Mouse (Mus musculus) layer of hippocampus, adult 11-12 months (tissue): ENCODE measurements around the gene Tbcel.

Source experiments
- DNase-seq: peaks from one replicate; pipeline ENCODE4 v3.0.0; 2022; ENCODE audit warnings: low spot score

The Tbcel gene

DNA sequence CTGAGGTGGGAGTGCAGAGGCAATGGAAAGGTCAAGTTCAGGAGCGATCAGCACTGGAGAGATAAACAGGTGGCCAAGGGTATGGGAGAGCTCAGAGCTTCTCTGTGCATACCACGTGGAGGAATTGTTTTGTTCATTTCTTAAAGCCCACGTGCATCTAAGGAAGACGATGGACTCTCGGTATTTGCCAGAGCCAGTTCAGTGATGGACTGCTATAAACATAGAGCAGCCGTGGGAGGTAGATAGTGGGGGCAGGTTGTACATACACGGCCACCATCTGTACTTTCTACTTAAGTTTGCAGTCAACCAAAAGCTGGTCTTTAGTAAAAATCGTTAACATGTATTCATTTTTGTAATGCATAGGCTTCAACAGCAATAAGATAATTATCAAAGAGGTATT is 65.5 kb downstream of the Tbcel start:
- DNase-seq = no peak

DNA sequence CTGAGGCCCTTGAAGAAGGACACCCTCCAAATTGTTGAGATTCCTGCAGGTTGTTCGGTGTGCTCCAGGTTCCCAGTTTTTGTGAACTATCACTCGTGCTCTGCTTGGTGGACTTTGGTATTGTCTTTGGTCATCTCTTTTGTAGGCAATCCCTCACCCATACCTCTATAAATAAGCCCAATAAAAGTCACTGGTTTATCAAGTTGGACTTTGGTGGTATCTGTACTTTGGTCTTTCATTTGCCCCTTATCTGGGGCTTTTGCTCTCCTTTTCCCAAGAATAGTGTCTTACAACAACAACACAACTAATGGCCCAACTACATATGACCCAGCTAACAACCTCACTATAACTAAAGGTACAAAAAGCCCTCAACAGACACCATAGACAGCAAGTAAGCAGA is 66.4 kb downstream of the Tbcel start:
- no peak for DNase-seq

GRCm38 (mm10) chr9:42439446-42439845 is 68.2 kb downstream of the Tbcel start:
- no peak for DNase-seq

- DNase-seq = no peak
Measured at GRCm38 (mm10) chr9:42432155-42432554, 75.5 kb downstream of the Tbcel start.

DNA sequence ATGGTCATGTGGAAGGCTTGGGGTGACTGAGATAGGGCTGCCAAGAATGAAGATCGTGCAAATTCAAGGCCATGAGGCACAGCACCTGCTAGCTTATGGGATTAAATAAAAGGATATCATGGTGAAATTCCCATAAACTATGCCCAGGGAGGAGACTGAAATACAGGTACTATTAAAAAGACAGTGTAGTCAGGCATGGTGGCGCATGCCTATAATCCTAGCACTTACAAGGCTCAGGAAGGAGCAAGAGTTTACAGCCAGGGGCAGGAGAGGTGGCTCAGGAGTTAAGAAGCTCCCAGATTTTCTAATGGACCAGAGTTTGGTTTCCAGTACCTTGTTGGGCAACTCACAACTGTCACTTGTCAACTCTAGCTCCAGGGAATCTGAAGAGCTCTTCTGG is 76.0 kb downstream of the Tbcel start:
- no peak for DNase-seq

DNA sequence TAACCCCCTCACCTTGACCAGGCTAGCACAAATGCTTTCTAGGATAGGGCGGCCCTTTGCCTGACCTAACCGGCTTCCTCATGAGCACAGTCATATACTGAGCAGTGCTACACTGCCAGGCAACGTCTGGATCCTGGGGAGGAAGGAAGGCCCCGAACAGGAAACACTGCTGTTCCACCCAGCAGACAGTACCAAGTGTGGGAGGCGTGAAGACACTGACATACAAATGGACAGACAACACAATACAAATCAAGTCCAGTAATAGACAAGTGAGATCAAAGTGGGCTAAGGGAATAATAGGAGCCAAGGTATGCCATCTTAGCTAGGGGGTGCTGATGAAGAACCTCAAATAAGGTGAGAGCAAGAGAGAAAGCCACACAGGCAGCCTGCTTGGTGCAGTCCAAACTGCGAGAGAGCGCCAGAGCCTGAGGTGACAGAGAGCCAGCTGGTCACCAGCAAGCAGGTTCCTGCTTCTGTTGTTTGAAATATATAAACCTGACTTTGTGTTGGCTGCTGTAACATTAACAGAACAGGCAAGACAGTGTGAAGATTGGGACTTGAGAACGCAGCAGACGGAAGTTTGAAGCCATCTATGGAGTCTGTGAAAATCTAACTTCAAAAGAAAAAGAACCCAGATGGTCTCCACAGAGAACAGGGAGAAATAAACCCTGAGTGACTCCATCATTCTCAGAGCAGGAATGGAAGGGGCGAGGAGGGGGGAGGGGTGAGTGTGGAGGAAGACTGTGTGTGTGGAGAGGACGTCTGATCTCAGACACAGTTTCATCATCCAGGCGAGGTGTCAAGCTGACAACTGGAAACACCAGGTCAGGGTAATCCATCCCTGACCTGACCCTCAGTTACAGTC is 79.3 kb downstream of the Tbcel start:
- DNase-seq = no peak

- DNase-seq = no peak
Measured at GRCm38 (mm10) chr9:42426661-42427358, 80.8 kb downstream of the Tbcel start.

DNA sequence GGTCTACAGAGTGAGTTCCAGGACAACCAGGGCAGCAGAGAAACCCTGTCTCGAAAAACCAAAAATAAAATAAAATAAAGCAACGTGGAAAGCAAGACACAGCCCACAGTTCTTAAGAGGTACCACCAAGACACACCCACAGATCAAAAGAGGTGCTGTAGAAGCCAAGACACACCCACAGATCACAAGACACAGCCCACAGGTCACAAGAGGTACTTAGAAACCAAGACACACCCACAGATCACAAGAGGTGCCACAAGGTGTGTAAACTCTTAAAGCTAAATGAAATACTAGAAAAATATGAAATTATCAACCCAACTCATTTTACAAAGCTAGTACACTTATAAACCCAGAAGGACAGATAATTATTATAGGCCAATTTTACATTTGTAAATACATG is 84.0 kb downstream of the Tbcel start:
- no peak for DNase-seq

GRCm38 (mm10) chr9:42419687-42420086 is 87.9 kb downstream of the Tbcel start:
- no peak for DNase-seq

- no peak for DNase-seq
Measured at GRCm38 (mm10) chr9:42418786-42419185, 88.8 kb downstream of the Tbcel start.

GRCm38 (mm10) chr9:42417352-42417952 is 90.2 kb downstream of the Tbcel start:
- no peak for DNase-seq

DNA sequence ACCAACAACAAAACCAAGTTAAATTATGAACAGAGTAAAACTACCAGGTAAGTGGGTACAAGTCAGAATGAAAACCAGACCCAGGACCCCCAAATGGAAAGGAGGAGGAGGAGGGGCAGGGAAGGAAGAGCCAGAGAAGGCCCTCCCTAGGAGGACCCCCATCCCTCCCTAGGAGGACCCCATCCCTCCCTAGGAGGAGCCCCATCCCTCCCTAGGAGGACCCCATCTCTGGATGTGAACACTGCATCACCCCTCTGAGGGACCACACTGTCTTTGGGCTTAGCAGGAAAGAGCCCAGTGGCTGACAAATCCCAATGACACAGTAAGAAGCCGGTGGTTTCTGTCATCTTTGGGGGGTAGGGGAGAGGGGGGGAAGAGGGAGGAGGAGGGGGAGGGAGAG is 92.4 kb downstream of the Tbcel start:
- no peak for DNase-seq

DNA sequence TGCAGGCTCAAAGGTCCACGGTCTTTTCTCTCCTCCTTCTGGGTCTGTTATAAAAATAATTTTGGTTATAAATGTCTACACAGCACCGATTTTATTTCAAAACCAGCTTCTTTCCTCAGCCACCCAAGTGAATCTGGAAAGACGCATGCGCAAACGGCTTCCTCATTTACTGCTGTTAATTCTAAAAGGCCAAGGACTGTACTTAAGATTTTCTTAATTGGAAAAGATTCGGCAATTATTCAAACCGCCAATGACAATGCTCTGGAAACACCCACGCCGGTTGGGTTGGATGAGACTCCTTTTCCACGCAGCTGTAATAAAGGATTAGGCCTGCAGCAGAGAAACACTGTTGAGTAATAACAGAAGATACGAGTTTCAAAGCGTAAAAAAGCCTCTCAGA is 94.3 kb downstream of the Tbcel start:
- no peak for DNase-seq

DNA sequence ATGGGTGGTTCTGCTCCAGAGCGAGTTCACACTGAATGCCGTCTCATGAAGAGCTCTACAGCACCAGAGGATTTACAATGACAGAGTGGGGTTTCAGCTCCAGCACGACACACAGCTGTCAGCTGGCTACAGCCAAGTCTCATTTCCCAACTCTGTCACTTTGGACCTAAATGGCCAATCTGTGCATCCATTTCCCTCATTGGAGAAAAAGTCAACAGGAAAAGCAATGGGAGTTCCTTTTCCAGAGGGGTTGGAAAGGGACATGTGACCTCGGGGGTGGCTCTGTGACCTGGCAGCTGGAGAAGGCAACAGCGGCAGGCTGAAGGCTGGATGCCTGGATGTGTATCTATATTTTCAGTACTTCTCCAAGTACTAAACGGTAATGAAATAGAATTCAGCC is 96.3 kb downstream of the Tbcel start:
- DNase-seq = no peak

DNA sequence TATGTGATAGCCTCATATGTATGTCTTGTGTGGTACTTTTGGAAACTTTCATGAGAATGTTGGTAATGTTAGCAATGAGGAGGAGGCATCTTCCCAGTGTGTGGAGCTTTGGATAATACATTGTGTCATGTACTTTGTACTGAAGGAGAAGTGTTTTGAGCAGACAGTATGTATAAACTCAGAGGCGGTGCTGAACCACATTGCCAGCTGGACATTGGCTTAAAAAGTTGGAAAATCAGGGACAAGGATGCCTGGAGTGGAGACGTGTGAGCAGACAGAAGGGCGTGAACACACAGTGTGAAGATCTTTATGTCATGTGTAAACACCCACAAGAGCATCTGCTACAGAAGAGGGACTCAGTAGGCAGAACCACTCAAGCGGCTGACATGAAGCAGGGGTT is 101.9 kb downstream of the Tbcel start:
- no peak for DNase-seq

DNA sequence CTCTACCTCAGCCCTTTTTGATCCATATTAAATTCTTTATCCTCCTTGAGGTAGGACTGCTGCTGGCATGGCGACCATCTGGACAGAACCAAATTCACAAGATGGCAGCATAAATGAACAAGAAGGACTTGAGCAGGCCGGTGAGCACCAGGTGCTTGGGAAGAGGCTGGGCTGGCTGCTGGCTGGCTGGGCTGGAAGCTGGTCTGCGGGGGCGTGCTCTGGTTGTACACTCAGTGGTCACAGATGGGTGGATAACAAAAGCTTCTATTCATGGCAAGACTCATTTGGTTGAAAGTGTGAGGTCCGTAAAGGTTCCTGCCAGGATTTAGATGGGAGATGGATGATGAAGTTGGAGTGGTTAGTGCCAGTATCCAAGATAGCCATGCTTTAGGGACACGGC is 106.1 kb downstream of the Tbcel start:
- peak; percentile 41 for DNase-seq

DNA sequence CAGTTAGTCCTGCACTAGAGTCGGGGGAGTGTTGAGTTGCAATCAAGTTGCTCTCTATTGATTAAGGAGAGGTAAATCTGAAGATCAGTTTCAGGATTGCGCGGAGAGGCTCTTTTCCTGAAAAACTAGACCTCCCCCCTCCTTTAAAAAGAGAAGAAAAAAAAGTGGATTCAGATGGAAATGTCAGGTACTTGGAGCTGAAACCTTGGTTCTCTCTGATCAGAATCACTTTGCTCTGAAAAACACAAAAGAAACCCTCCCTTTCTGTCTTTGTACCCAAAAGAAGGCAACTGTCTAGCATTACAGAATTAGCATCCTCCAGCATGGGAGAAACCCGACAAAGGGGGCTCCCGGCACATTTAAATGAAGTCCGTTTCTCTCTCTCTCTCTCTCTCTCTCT is 107.8 kb downstream of the Tbcel start, which contains the start of gene Tecta:
Tecta (minus strand) TSS at position 101 of the 400 bp plus-strand sequence.
- DNase-seq = no peak

DNA sequence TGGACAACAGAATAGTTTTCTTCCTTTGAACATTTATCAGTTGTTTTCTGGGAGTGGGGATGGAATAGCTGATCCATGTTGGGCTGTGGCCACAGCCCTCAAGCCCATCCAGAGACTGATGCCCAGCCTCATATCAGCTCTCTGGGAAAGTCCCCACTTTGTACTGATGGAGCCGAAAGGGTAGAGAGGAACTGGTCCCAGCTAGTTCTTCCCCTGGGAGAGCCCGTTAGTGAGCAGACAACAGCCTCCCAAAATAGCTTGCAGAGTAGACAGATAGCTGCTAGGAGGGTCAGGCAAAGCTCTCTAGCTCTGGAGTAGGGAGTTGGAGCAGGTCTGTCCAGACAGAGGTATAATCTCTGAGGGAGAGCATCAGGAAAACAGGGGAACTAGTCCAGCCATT is 111.5 kb downstream of the Tbcel start:
- DNase-seq = no peak

DNA sequence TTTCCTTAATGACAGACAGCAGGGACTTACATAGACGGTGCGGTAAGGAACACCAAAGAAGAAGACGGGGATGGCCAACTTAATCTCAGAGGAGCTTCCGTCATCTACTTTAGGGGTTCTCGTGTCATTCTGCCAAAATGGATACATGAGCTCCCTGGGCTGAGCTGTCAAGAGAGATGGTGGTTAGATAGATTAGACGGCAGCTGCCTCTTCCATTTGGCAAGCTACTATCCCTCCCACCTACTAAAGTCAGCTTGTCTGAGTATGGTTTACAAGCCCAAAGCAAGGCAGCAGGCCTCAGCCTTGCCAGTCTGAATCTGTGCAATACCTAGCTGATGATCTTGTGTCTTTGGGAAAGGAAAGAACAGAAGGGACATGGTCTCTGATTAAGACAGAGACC is 112.7 kb downstream of the Tbcel start:
- DNase-seq = no peak

DNA sequence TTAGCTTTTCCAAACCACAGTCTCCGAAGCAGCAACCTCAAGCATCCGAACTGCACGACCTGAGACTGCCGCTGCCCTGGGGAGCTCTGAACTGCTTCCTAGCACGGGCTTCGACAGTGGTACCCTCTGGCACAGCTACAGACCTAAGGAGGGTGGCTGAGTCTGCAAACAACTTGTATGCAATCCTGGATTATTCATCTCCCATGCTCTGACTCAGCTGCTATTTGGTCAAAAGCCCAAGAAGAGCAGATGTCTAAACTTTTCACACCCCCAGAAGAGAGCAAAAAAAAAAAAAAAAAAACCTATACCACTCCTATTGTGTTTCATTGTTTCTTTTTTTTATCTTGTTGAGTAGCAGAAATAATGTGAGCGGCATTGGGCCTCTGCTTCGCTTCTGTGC is 113.3 kb downstream of the Tbcel start:
- peak; percentile 28 for DNase-seq

GRCm38 (mm10) chr9:42392927-42393326 is 114.7 kb downstream of the Tbcel start:
- no peak for DNase-seq

DNA sequence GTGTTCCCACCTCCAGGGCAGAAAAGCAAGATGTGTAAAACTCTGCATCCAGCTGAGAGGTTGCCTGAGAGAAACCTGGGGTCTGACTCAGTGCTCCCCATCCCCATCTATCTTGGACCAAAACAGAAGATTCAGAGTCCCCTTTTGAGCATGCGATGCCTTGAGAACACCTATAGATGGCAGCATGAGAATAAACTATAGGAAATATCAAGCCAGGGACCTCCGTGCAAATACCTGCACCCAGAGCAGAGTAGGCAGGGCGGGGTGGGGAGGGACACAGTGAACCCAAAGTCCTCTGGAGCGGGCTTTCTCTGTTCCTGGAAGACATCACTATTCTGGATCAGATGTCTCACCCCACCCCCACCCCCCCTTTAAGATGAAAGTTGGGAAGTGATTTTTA is 119.1 kb downstream of the Tbcel start:
- peak; percentile 34 for DNase-seq

DNA sequence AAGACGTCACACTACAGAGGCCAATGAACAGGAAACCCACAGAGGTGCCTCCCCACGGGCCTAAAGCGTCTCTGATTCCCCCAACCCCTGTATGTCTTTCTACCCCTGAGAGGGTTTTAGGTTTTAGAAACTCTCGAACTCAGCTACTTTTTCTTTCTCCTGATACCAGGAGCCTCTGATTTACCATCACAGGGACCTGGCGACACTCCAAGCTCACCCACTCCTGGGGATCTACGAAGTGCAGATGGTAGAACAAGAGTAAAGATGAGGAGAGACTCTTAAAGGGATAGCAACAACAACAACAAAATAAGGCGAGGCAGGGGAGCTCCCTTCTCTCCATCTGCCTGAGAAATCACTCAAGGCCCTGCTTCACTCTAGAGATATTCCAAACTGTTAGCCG is 120.6 kb downstream of the Tbcel start:
- DNase-seq = no peak
